Mouse (Mus musculus) WW6 (cell line): ENCODE results near the gene Dph2.

Experiments
- DNase-seq: peaks from one replicate; pipeline ENCODE4 v3.0.0-alpha.2; 2013; ENCODE audit warnings: low read depth, low spot score

Gene Dph2

GRCm38 (mm10) chr4:117891738-117892161, at the start of gene Dph2:
TSS of gene Dph2 (minus strand) at chr4:117892032.
- DNase-seq, result peak; percentile 66

- DNase-seq, result no peak
Measured at GRCm38 (mm10) chr4:117936964-117937363, 45.1 kb upstream of the Dph2 start.

- no peak for DNase-seq
Measured at GRCm38 (mm10) chr4:117934081-117934480, 42.2 kb upstream of the Dph2 start.

- DNase-seq, result no peak
Measured at GRCm38 (mm10) chr4:117933248-117933647, 41.4 kb upstream of the Dph2 start.

- no peak for DNase-seq
Measured at GRCm38 (mm10) chr4:117929391-117929881, 37.6 kb upstream of the Dph2 start, which contains the start of gene Artn. TSS of gene Artn (minus strand) at chr4:117929763.

- DNase-seq, result no peak
Measured at GRCm38 (mm10) chr4:117928699-117929241, 36.9 kb upstream of the Dph2 start.

- no peak for DNase-seq
Measured at GRCm38 (mm10) chr4:117928234-117928633, 36.4 kb upstream of the Dph2 start.

GRCm38 (mm10) chr4:117926545-117927482, 35.0 kb upstream of the Dph2 start:
- no peak for DNase-seq

- no peak for DNase-seq
Measured at GRCm38 (mm10) chr4:117924916-117925315, 33.1 kb upstream of the Dph2 start.

GRCm38 (mm10) chr4:117923450-117923849, 31.6 kb upstream of the Dph2 start:
- DNase-seq, result no peak

GRCm38 (mm10) chr4:117921358-117921757, 29.5 kb upstream of the Dph2 start:
- no peak for DNase-seq

GRCm38 (mm10) chr4:117918762-117919161, 26.9 kb upstream of the Dph2 start:
- no peak for DNase-seq

GRCm38 (mm10) chr4:117918261-117918660, 26.4 kb upstream of the Dph2 start:
- DNase-seq, result no peak

GRCm38 (mm10) chr4:117917847-117918246, 26.0 kb upstream of the Dph2 start:
- no peak for DNase-seq

GRCm38 (mm10) chr4:117917402-117917801, 25.6 kb upstream of the Dph2 start:
- DNase-seq, result no peak

GRCm38 (mm10) chr4:117916386-117916785, 24.6 kb upstream of the Dph2 start:
- DNase-seq, result no peak

- DNase-seq, result no peak
Measured at GRCm38 (mm10) chr4:117915489-117916105, 23.8 kb upstream of the Dph2 start.

- peak; percentile 82 for DNase-seq
Measured at GRCm38 (mm10) chr4:117914591-117915442, 23.0 kb upstream of the Dph2 start, which contains the start of gene Ipo13. TSS of gene Ipo13 (minus strand) at chr4:117914999.

GRCm38 (mm10) chr4:117914031-117914430, 22.2 kb upstream of the Dph2 start:
- no peak for DNase-seq

- no peak for DNase-seq
Measured at GRCm38 (mm10) chr4:117913421-117913820, 21.6 kb upstream of the Dph2 start.

- no peak for DNase-seq
Measured at GRCm38 (mm10) chr4:117912685-117913273, 20.9 kb upstream of the Dph2 start.
